Mouse (Mus musculus) hindbrain, embryonic 14.5 days (tissue): Measurements from ENCODE around the gene Iqch. TPM values are rescaled to one million over a fixed set of nuclear protein-coding genes. Genes with fewer than 3 reads are reported as not detected.
A peak's percentile ranks its signal among the peaks of the same experiment; 100 is the strongest.

Experiments used
- ATAC-seq: fragments of 200-750 bp; cut with Nextera tagmentation; 2 replicates; pipeline ENCODE4 v1.8.0; 2017; ENCODE audit warnings: moderate number of reproducible peaks, mild to moderate bottlenecking, moderate TSS enrichment, moderate library complexity; ENCODE audit not compliant: low FRiP score
- DNase-seq: peaks from one replicate; pipeline ENCODE4 v3.0.0-alpha.2; 2015; ENCODE audit warnings: low spot score
- H3K27ac ChIP-seq: fragments of 300-500 bp; sonication (generic); 2 replicates; pipeline ENCODE4 v1.5.1; 2014; ENCODE audit warnings: mild to moderate bottlenecking, moderate library complexity
- H3K27me3 ChIP-seq: fragments of 300-500 bp; sonication (generic); 2 replicates; pipeline ENCODE4 v1.6.1; 2014; ENCODE audit warnings: mild to moderate bottlenecking, low read length, mixed read lengths; ENCODE audit not compliant: control insufficient read depth, insufficient read depth
- H3K36me3 ChIP-seq: fragments of 300-500 bp; sonication (generic); replicated peaks from 2 replicates; pipeline ENCODE4 v1.6.1; 2014; ENCODE audit not compliant: control insufficient read depth, insufficient read depth
- H3K4me1 ChIP-seq: fragments of 300-500 bp; sonication (generic); replicated peaks from 2 replicates; pipeline ENCODE4 v1.6.1; 2014; ENCODE audit warnings: antibody characterized with exemption, low read length, mixed read lengths; ENCODE audit not compliant: control insufficient read depth, insufficient read depth
- H3K4me2 ChIP-seq: fragments of 300-500 bp; sonication (generic); replicated peaks from 2 replicates; pipeline ENCODE4 v1.6.1; 2014; ENCODE audit warnings: mild to moderate bottlenecking, moderate library complexity
- H3K4me3 ChIP-seq: fragments of 300-500 bp; sonication (generic); replicated peaks from 2 replicates; pipeline ENCODE4 v1.5.1; 2014; ENCODE audit warnings: mild to moderate bottlenecking, low read length
- H3K9ac ChIP-seq: fragments of 300-500 bp; sonication (generic); 2 replicates; pipeline ENCODE4 v1.6.1; 2014
- H3K9me3 ChIP-seq: fragments of 300-500 bp; sonication (generic); 2 replicates; pipeline ENCODE4 v1.6.1; 2016; ENCODE audit warnings: low read length; ENCODE audit not compliant: control insufficient read depth
- WGBS: fragments of 180-500 bp; shearing (Covaris S2); extraction: QIAGEN DNeasy Blood & Tissue Kit; methylation state at CpG from one replicate; pipeline ENCODE4 v1.1.7; 2014; 5-methylcytosine and 5-hydroxymethylcytosine counted together
- polyA plus RNA-seq: library from polyadenylated mRNA; unstranded; fragments of >200 nt; fragmentation: Nextera tagmentation; extraction: Ambion mirVana; gene quantifications from 2 replicates; pipeline ENCODE4 v1.2.1, GENCODE M21; 2014

Gene Iqch
- polyA plus RNA-seq, 1 experiment from 2014 or later, result 0.37 TPM

GRCm38 (mm10) chr9:63614018-63614985 is 12.0 kb upstream of the Iqch start:
- no peaks in the 10 kb centered on the region for H3K9me3 ChIP-seq
- peaks cover 15% of the 10 kb centered on the region for H3K4me1 ChIP-seq
- no peak overlapping the region for H3K4me2 ChIP-seq
- H3K4me3 ChIP-seq, result no peak overlapping the region
- 87% methylated on average over 11 of the region's 11 CpGs for WGBS
- peaks cover 26% of the 10 kb centered on the region for H3K36me3 ChIP-seq
- H3K9ac ChIP-seq, result no peak overlapping the region
- DNase-seq (no peak), ATAC-seq (no peak)
- no peak overlapping the region for H3K27ac ChIP-seq
- H3K27me3 ChIP-seq, result no peaks in the 10 kb centered on the region

DNA sequence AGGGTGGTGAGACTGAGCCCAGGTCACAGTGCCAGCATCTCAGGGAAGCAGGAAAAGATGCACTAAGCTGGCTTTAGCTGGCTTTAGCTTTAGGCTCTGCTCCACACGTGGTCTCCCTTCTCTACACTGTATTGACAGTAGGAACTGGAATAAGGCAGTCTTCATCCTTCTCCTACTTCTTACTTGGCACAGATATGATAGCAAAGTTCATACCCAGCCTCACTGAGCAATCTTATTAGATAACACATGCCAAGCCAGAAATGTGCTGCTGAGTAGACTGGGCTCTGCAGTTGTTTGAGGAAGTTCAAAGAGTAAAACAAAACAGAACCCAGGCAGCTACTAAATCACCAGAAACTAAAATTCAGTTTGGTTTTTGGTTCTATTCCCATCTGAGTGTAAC is 11.3 kb upstream of the Iqch start:
- no peak overlapping the region for H3K27ac ChIP-seq
- WGBS, result 43% methylated on average over 1 of the region's 1 CpGs
- H3K4me1 ChIP-seq, result peaks cover 15% of the 10 kb centered on the region
- H3K36me3 ChIP-seq, result peaks cover 20% of the 10 kb centered on the region
- H3K4me3 ChIP-seq, result no peak overlapping the region
- no peaks in the 10 kb centered on the region for H3K9me3 ChIP-seq
- 0 out of 2 replicates have a peak overlapping the region, but pooled peaks have one; percentile 13 for H3K4me2 ChIP-seq
- no peak for ATAC-seq
- no peaks in the 10 kb centered on the region for H3K27me3 ChIP-seq
- no peak overlapping the region for H3K9ac ChIP-seq
- no peak for DNase-seq

DNA sequence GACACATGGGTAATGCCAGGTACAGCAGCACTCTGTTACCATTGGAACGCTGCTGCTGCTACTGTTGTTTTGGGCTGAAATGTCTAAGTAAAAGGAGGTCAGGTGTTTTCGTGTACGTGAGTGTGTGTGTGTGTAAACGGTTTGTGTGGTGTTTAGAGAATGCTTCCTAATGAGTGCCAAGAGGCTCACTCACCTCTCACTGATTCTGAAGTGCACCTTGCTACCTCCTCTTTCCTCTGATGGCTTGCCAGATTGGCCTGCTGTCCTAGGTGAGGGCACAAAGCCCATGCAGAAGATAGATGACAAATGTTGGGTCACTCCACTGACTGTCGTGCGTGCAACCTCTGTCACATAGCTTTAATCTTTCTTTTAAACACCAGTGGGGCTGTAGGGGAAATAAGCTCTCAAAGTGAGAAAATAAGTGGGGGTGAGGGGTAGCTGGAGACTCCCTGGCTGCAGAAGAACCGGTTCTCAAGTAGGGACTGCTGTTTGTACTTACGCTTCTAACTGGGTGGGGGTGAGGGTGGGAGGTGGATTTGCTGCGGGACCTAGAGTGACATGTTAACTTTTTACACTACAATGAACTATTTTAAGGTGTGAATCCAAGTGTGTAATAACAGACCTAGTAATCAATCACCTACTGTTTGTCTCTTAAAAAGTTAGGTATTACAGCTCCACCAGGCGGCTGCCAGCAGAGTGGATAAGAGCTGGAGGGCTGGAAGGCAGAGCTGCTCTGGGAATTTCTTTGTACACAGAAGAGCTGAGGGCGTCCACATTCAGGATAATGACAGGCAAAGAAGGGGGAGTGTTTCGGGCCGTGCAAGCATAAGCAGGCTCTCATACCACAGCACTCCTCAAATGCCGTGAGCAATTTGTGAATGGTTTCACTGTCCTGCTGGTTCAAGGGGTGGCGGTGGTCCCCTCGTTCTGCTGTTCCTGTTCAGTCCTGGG is 10.5 kb upstream of the Iqch start:
- H3K9ac ChIP-seq, result no peak overlapping the region
- no peaks in the 10 kb centered on the region for H3K9me3 ChIP-seq
- peaks cover 15% of the 10 kb centered on the region for H3K4me1 ChIP-seq
- H3K36me3 ChIP-seq, result peaks cover 13% of the 10 kb centered on the region; the same call in 1 of the 2 replicates
- H3K4me3 ChIP-seq, result no peak overlapping the region
- H3K27me3 ChIP-seq, result no peaks in the 10 kb centered on the region
- 46% methylated on average over 16 of the region's 16 CpGs for WGBS
- DNase-seq (peak; percentile 58), ATAC-seq (peak; percentile 70; the same call in 1 of the 2 replicates)
- no peak overlapping the region for H3K27ac ChIP-seq
- H3K4me2 ChIP-seq, result 0 out of 2 replicates have a peak overlapping the region, but pooled peaks have one; percentile 13

- H3K9me3 ChIP-seq, result no peaks in the 10 kb centered on the region
- H3K27me3 ChIP-seq, result no peaks in the 10 kb centered on the region
- no peak overlapping the region for H3K9ac ChIP-seq
- WGBS, result 72% methylated on average over 5 of the region's 5 CpGs
- no peak overlapping the region for H3K4me2 ChIP-seq
- peaks cover 15% of the 10 kb centered on the region for H3K4me1 ChIP-seq
- no peak overlapping the region for H3K27ac ChIP-seq
- no peak overlapping the region for H3K4me3 ChIP-seq
- H3K36me3 ChIP-seq, result peaks cover 4% of the 10 kb centered on the region; the same call in 1 of the 2 replicates
- no peak for ATAC-seq
- no peak for DNase-seq
Observed at GRCm38 (mm10) chr9:63611967-63612366, 9.7 kb upstream of the Iqch start.

- Histone ChIP-seq H3K4me3 (no peak overlapping the region), H3K4me1 (peaks cover 15% of the 10 kb centered on the region), H3K36me3 (no peaks in the 10 kb centered on the region), H3K9ac (0 out of 2 replicates have a peak overlapping the region, but pooled peaks have one; percentile 8), H3K27ac (no peak overlapping the region), H3K27me3 (no peaks in the 10 kb centered on the region), H3K9me3 (no peaks in the 10 kb centered on the region), H3K4me2 (peak overlapping the region; percentile 15)
- DNase-seq (no peak), ATAC-seq (no peak; the same call in 1 of the 2 replicates)
- WGBS, result 16% methylated on average over 13 of the region's 13 CpGs
Observed at GRCm38 (mm10) chr9:63610841-63611366, 8.6 kb upstream of the Iqch start.

- peaks cover 15% of the 10 kb centered on the region for H3K4me1 ChIP-seq
- 86% methylated on average over 6 of the region's 6 CpGs for WGBS
Observed at GRCm38 (mm10) chr9:63610231-63610630, 7.9 kb upstream of the Iqch start.

GRCm38 (mm10) chr9:63609776-63610175 is 7.5 kb upstream of the Iqch start:
- Histone ChIP-seq H3K4me1 (peaks cover 15% of the 10 kb centered on the region), H3K9ac (no peak overlapping the region), H3K9me3 (no peaks in the 10 kb centered on the region), H3K27me3 (no peaks in the 10 kb centered on the region), H3K4me3 (no peak overlapping the region), H3K36me3 (no peaks in the 10 kb centered on the region), H3K27ac (no peak overlapping the region), H3K4me2 (no peak overlapping the region)
- WGBS, result 98% methylated on average over 2 of the region's 2 CpGs
- ATAC-seq (no peak), DNase-seq (no peak)

More at GRCm38 (mm10) chr9:63610231-63610630, 7.9 kb upstream of the Iqch start:
- no peak overlapping the region for H3K4me3 ChIP-seq
- H3K27me3 ChIP-seq, result no peaks in the 10 kb centered on the region
- ATAC-seq (no peak), DNase-seq (no peak)
- no peak overlapping the region for H3K9ac ChIP-seq
- no peak overlapping the region for H3K4me2 ChIP-seq
- H3K9me3 ChIP-seq, result no peaks in the 10 kb centered on the region
- H3K36me3 ChIP-seq, result no peaks in the 10 kb centered on the region
- no peak overlapping the region for H3K27ac ChIP-seq

- no peaks in the 10 kb centered on the region for H3K36me3 ChIP-seq
- no peak for DNase-seq
- no peaks in the 10 kb centered on the region for H3K27me3 ChIP-seq
- ATAC-seq, result no peak
- WGBS, result 65% methylated on average over 8 of the region's 8 CpGs
- H3K9ac ChIP-seq, result no peak overlapping the region
- peaks cover 15% of the 10 kb centered on the region for H3K4me1 ChIP-seq
- no peak overlapping the region for H3K27ac ChIP-seq
- H3K9me3 ChIP-seq, result no peaks in the 10 kb centered on the region
- no peak overlapping the region for H3K4me3 ChIP-seq
- no peak overlapping the region for H3K4me2 ChIP-seq
Observed at GRCm38 (mm10) chr9:63609246-63609645, 7.0 kb upstream of the Iqch start.
